Mouse (Mus musculus) E14TG2a.4 (cell line): Measurements from ENCODE around the gene Cmbl.

Experiments used
- H3K27me3 ChIP-seq: 2 replicates; pipeline ENCODE4 v1.6.1; 2014; ENCODE audit warnings: low read length, control low read depth; ENCODE audit not compliant: insufficient read depth
- H3K36me3 ChIP-seq: 2 replicates; pipeline ENCODE4 v1.6.1; 2014; ENCODE audit warnings: low read length, control low read depth; ENCODE audit not compliant: insufficient read depth
- H3K4me1 ChIP-seq: replicated peaks from 2 replicates; pipeline ENCODE4 v1.6.1; 2014; ENCODE audit warnings: low read depth, low read length, control low read depth
- H3K4me3 ChIP-seq: replicated peaks from 2 replicates; pipeline ENCODE4 v1.5.1; 2014; ENCODE audit warnings: mild to moderate bottlenecking, low read length
- H3K9me3 ChIP-seq: 2 replicates; pipeline ENCODE4 v1.6.1; 2014; ENCODE audit warnings: low read length, control low read depth
- CTCF ChIP-seq: conservative IDR thresholded peaks from 2 replicates; pipeline ENCODE4 v1.5.1; 2014; ENCODE audit warnings: low read length
- NANOG ChIP-seq: IDR thresholded peaks from 2 replicates; pipeline ENCODE4 v1.6.1; 2014; ENCODE audit warnings: borderline replicate concordance, low read length, mixed read lengths
- POU5F1 ChIP-seq: IDR thresholded peaks from 2 replicates; pipeline ENCODE4 v1.6.1; 2014; ENCODE audit warnings: low read length, borderline replicate concordance

Cmbl gene

DNA sequence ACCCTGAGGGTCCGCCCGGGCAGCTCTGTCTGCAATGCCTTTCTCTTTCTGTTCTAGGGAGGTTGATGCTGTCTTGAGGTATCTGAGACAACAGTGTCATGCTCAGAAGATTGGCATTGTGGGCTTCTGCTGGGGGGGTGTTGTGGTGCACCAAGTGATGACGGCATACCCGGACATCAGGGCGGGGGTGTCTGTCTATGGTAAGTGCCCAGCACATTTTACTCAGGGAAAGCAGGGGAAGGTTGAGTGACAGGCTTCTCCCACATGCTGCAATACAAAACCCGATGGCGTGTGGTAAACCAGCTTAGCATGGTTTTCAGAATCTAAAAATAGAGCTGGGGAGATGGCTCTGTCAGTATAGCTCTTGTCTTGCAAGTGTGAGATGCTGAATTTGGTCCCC lies 20.0 kb downstream of the Cmbl start:
- H3K4me1 ChIP-seq, result peaks cover 15% of the 10 kb centered on the region; the same call in 1 of the 2 replicates
- no peaks in the 10 kb centered on the region for H3K9me3 ChIP-seq
- TF ChIP-seq POU5F1, result no peak
- TF ChIP-seq CTCF, result no peak
- no peaks in the 10 kb centered on the region for H3K27me3 ChIP-seq
- H3K4me3 ChIP-seq, result no peak overlapping the region
- H3K36me3 ChIP-seq, result peaks cover 14% of the 10 kb centered on the region

- H3K4me3 ChIP-seq, result no peak overlapping the region
- no peaks in the 10 kb centered on the region for H3K27me3 ChIP-seq
- TF ChIP-seq CTCF (no peak), NANOG (no peak), POU5F1 (no peak)
- peaks cover 15% of the 10 kb centered on the region for H3K4me1 ChIP-seq
- H3K9me3 ChIP-seq, result no peaks in the 10 kb centered on the region
- peaks cover 23% of the 10 kb centered on the region for H3K36me3 ChIP-seq
These were observed 20.9 kb downstream of the Cmbl start for GRCm38 (mm10) chr15:31586088-31586487.

DNA sequence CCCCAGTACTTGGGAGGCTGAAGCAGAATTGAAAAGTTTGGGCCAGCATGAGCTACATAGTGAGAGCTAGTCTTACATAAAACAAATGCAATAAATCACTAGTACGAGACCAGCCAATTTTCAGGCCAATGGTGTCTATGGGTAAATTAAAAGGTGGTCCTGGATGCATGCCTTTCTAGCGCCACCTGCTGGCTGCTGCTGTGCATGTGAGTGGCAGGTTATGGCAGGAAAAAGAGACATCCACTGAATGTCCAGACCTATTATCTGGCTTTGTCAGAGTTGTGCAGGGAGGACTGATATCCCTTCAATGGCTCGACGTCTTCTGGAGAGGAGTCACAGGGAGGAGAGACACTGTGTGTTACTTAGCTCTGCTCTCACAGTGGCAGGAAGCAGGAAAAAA lies 21.3 kb downstream of the Cmbl start:
- TF ChIP-seq CTCF, result peak; percentile 91
- TF ChIP-seq POU5F1, result no peak
- Histone ChIP-seq H3K27me3 (no peaks in the 10 kb centered on the region), H3K9me3 (no peaks in the 10 kb centered on the region), H3K36me3 (peaks cover 27% of the 10 kb centered on the region), H3K4me3 (no peak overlapping the region), H3K4me1 (peaks cover 15% of the 10 kb centered on the region)

DNA sequence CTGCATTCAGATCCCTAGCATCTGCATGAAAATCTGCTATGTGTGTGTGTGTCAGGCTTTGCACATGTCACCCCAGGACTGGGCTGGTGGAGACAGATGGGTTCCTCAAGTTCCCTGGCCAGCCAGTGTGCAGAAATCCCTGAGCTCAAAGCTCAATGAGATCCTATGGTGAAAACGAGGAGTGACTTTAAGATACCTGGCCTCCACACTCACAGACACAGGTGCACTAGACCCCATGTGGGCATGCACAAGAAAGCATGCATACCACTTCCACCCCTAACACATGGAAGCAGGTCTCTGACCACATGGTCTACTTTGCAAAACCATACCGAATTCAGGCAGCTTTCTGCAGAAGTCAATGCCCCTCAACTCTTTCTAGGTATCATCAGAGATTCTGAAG lies 22.6 kb downstream of the Cmbl start:
- no peak overlapping the region for H3K4me3 ChIP-seq
- no peaks in the 10 kb centered on the region for H3K9me3 ChIP-seq
- H3K4me1 ChIP-seq, result peaks cover 22% of the 10 kb centered on the region
- H3K27me3 ChIP-seq, result no peaks in the 10 kb centered on the region
- TF ChIP-seq NANOG, result no peak
- no peak for TF ChIP-seq POU5F1
- no peak for TF ChIP-seq CTCF
- peaks cover 40% of the 10 kb centered on the region for H3K36me3 ChIP-seq

- H3K9me3 ChIP-seq, result no peaks in the 10 kb centered on the region
- TF ChIP-seq POU5F1 (no peak), CTCF (no peak), NANOG (no peak)
- H3K36me3 ChIP-seq, result peaks cover 53% of the 10 kb centered on the region
These were observed 23.9 kb downstream of the Cmbl start for GRCm38 (mm10) chr15:31588989-31589640.

DNA sequence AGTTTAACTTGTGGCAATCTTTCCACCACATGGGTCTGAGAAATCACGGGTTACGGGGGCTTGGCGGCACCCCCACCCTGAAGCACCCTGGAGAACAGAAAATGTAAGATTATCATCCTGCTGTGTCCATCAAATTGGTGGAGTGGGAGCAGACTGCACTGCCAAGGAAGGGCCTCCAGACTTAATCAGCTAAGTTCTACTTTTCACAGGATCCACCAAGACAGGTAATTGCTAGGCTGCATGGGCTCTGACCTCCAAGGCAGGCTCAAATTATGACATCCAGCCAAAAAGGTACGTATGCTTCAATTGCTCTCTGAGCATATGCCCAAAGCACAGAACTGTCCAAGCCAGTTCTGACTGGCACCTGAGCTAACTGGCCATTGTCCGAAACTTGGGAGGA lies 25.0 kb downstream of the Cmbl start:
- H3K4me1 ChIP-seq, result peaks cover 25% of the 10 kb centered on the region
- H3K36me3 ChIP-seq, result peaks cover 64% of the 10 kb centered on the region
- H3K9me3 ChIP-seq, result no peaks in the 10 kb centered on the region
- H3K4me3 ChIP-seq, result no peak overlapping the region
- no peak for TF ChIP-seq NANOG
- TF ChIP-seq POU5F1, result no peak
- TF ChIP-seq CTCF, result no peak
- no peaks in the 10 kb centered on the region for H3K27me3 ChIP-seq

More at GRCm38 (mm10) chr15:31588989-31589640, 23.9 kb downstream of the Cmbl start:
- H3K4me3 ChIP-seq, result no peak overlapping the region
- peaks cover 22% of the 10 kb centered on the region for H3K4me1 ChIP-seq
- H3K27me3 ChIP-seq, result no peaks in the 10 kb centered on the region

DNA sequence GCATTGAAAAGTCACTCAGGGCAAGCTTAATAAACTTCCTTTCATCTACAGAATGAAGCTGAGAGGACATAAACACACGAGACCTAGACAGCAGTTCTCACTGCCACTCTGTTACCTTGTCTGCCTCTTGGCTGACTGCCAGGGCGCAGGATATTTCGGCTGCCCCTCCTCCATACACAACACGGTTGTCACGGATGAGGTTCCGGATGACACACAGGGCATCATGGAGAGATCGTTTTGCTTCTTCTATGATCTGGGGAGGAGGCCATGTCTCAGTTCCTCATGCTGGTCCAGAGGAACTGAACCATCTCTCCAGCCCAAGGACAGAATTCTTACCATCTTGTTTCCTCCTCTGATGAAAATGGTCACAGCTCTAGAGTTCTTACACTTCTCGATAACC lies 27.3 kb downstream of the Cmbl start:
- TF ChIP-seq POU5F1, result no peak
- TF ChIP-seq CTCF, result no peak
- TF ChIP-seq NANOG, result no peak
- Histone ChIP-seq H3K36me3 (peaks cover 87% of the 10 kb centered on the region), H3K27me3 (no peaks in the 10 kb centered on the region), H3K4me1 (peaks cover 39% of the 10 kb centered on the region), H3K4me3 (no peak overlapping the region), H3K9me3 (no peaks in the 10 kb centered on the region)

GRCm38 (mm10) chr15:31594260-31594659 lies 29.1 kb downstream of the Cmbl start:
- TF ChIP-seq POU5F1, result no peak
- TF ChIP-seq NANOG, result no peak
- no peak for TF ChIP-seq CTCF
- Histone ChIP-seq H3K27me3 (no peaks in the 10 kb centered on the region), H3K36me3 (peaks cover 100% of the 10 kb centered on the region), H3K9me3 (no peaks in the 10 kb centered on the region), H3K4me3 (no peak overlapping the region), H3K4me1 (peaks cover 50% of the 10 kb centered on the region)

- Histone ChIP-seq H3K4me1 (peaks cover 61% of the 10 kb centered on the region), H3K27me3 (no peaks in the 10 kb centered on the region), H3K9me3 (no peaks in the 10 kb centered on the region), H3K36me3 (peaks cover 95% of the 10 kb centered on the region), H3K4me3 (no peak overlapping the region)
- no peak for TF ChIP-seq POU5F1
- TF ChIP-seq CTCF, result no peak
- no peak for TF ChIP-seq NANOG
These were observed 30.5 kb downstream of the Cmbl start for GRCm38 (mm10) chr15:31595651-31596050.
